Mouse (Mus musculus) spleen, postnatal 14 days (tissue): ENCODE results near the gene Usp7.

Source experiments
- DNase-seq, 2 experiments: peaks; one replicate each; pipeline ENCODE4 v3.0.0; 2021 to 2022; ENCODE audit warnings: low spot score in 2 of 2

Usp7 gene

GRCm38 (mm10) chr16:8791949-8792557 is at the start of gene Usp7:
Gene Usp7, minus strand, starts transcription at chr16:8792308.
- no peak for DNase-seq

GRCm38 (mm10) chr16:8840557-8840956 is 48.4 kb upstream of the Usp7 start:
- no peak for DNase-seq

GRCm38 (mm10) chr16:8838921-8839320 is 46.8 kb upstream of the Usp7 start:
- no peak for DNase-seq

GRCm38 (mm10) chr16:8837595-8837994 is 45.5 kb upstream of the Usp7 start:
- no peak for DNase-seq

- DNase-seq = no peak
Measured at GRCm38 (mm10) chr16:8836876-8837275, 44.8 kb upstream of the Usp7 start.

- peak; percentile 17 to 32 for DNase-seq
Measured at GRCm38 (mm10) chr16:8831241-8831640, 39.1 kb upstream of the Usp7 start.

GRCm38 (mm10) chr16:8830431-8831211 is 38.5 kb upstream of the Usp7 start:
- DNase-seq = peak; percentile 63 to 72

GRCm38 (mm10) chr16:8829564-8830359 is 37.7 kb upstream of the Usp7 start, which contains the start of gene 1810013L24Rik:
Gene 1810013L24Rik, plus strand, starts transcription at chr16:8830100.
- DNase-seq = peak; percentile 94 to 95

GRCm38 (mm10) chr16:8828636-8829563 is 36.8 kb upstream of the Usp7 start:
- DNase-seq = no peak

- DNase-seq = no peak
Measured at GRCm38 (mm10) chr16:8827366-8827765, 35.3 kb upstream of the Usp7 start.

- no peak for DNase-seq
Measured at GRCm38 (mm10) chr16:8823661-8824060, 31.6 kb upstream of the Usp7 start.

- no peak for DNase-seq
Measured at GRCm38 (mm10) chr16:8822586-8822985, 30.5 kb upstream of the Usp7 start.

- DNase-seq = no peak
Measured at GRCm38 (mm10) chr16:8821429-8821828, 29.3 kb upstream of the Usp7 start.

GRCm38 (mm10) chr16:8817872-8818271 is 25.8 kb upstream of the Usp7 start:
- DNase-seq = no peak

- peak; percentile 70 to 74 for DNase-seq
Measured at GRCm38 (mm10) chr16:8810399-8811127, 18.5 kb upstream of the Usp7 start.

- DNase-seq = peak; percentile 26 to 54
Measured at GRCm38 (mm10) chr16:8806703-8807102, 14.6 kb upstream of the Usp7 start.

- DNase-seq = no peak
Measured at GRCm38 (mm10) chr16:8795906-8796305, 3.8 kb upstream of the Usp7 start.

- DNase-seq = no peak
Measured at GRCm38 (mm10) chr16:8794952-8795351, 2.8 kb upstream of the Usp7 start.

- DNase-seq = no peak
Measured at GRCm38 (mm10) chr16:8790886-8791285, 1.2 kb downstream of the Usp7 start.

GRCm38 (mm10) chr16:8784753-8785152 is 7.4 kb downstream of the Usp7 start:
- no peak for DNase-seq
